Comparison of ENCODE assay signal across 13 mouse cellular contexts in genomic region chr6:143288491-143289130, GRCm38 (mm10).
A peak's percentile ranks its signal among the peaks of the same experiment; 100 is the strongest.
DNase-seq lines count a peak whose midpoint lies in the region; ATAC-seq lines count a peak whose summit lies in the region.
"Had no signal": no experiment of that assay in that cellular context is flagged by ENCODE, and none has a peak within 500 bp of the region (broad histone marks: within the 10 kb centered on the region; RNA-seq: fewer than 3 reads in every experiment).

No protein-coding gene starts in this region.

- no peaks in the 10 kb centered on the region for H3K36me3 ChIP-seq in hindbrain, embryonic 10.5 days
- H3K36me3 ChIP-seq in hindbrain, embryonic 14.5 days (replicated peaks; ENCODE audit: control insufficient read depth, insufficient read depth), result no peaks in the 10 kb centered on the region
- H3K36me3 ChIP-seq in limb, embryonic 10.5 days, result no peaks in the 10 kb centered on the region
- H3K36me3 ChIP-seq: hindbrain, embryonic 15.5 days; liver, embryonic 12.5 days had no signal

- peak overlapping the region; percentile 23; the same call in 1 of the 2 replicates for H3K27ac ChIP-seq in hindbrain, embryonic 10.5 days
- no peak overlapping the region for H3K27ac ChIP-seq in hindbrain, embryonic 14.5 days
- H3K27ac ChIP-seq in limb, embryonic 10.5 days, result no peak overlapping the region
- H3K27ac ChIP-seq: hindbrain, embryonic 15.5 days; liver, embryonic 12.5 days had no signal

- DNase-seq in hindbrain, embryonic 10.5 days (ENCODE audit: low spot score), result peak; percentile 5
- no peak for DNase-seq in hindbrain, embryonic 14.5 days (ENCODE audit: low spot score)
- peak; percentile 71 to 73 for DNase-seq in frontal cortex, adult 2 months (ENCODE audit: extremely low spot score in 1 of 2, low spot score in 1 of 2)
- DNase-seq in layer of hippocampus, postnatal 36 days, result peak; percentile 26 to 49
- peak; percentile 48 for DNase-seq in right cerebral cortex, postnatal 25 days
- no peak for DNase-seq in urinary bladder, postnatal 25 days (ENCODE audit: low spot score)
- DNase-seq in limb, embryonic 10.5 days (ENCODE audit: low spot score), result no peak
- DNase-seq in kidney, postnatal 4 days, result no peak
- DNase-seq: kidney, postnatal 10 days had no signal

- H3K27me3 ChIP-seq in hindbrain, embryonic 10.5 days (ENCODE audit: insufficient read depth, poor library complexity, severe bottlenecking), result no peaks in the 10 kb centered on the region
- H3K27me3 ChIP-seq in hindbrain, embryonic 14.5 days (ENCODE audit: control insufficient read depth, insufficient read depth, low read length), result no peaks in the 10 kb centered on the region
- no peaks in the 10 kb centered on the region for H3K27me3 ChIP-seq in limb, embryonic 10.5 days (ENCODE audit: low read depth, poor library complexity, severe bottlenecking)
- H3K27me3 ChIP-seq: hindbrain, embryonic 15.5 days; liver, embryonic 12.5 days had no signal

- H3K9me3 ChIP-seq in hindbrain, embryonic 10.5 days, result no peaks in the 10 kb centered on the region
- no peaks in the 10 kb centered on the region for H3K9me3 ChIP-seq in hindbrain, embryonic 14.5 days (ENCODE audit: control insufficient read depth, low read length)
- H3K9me3 ChIP-seq in limb, embryonic 10.5 days (replicated peaks), result no peaks in the 10 kb centered on the region
- H3K9me3 ChIP-seq: hindbrain, embryonic 15.5 days; liver, embryonic 12.5 days had no signal

- WGBS in hindbrain, embryonic 10.5 days, result 81% methylated on average over 19 of the region's 19 CpGs
- WGBS in hindbrain, embryonic 14.5 days, result 71% methylated on average over 19 of the region's 19 CpGs
- WGBS in limb, embryonic 10.5 days, result 91% methylated on average over 19 of the region's 19 CpGs

- H3K4me2 ChIP-seq in hindbrain, embryonic 14.5 days (replicated peaks), result no peak overlapping the region
- H3K4me2 ChIP-seq: heart, embryonic 11.5 days; hindbrain, embryonic 15.5 days; liver, embryonic 12.5 days had no signal

- H3K4me1 ChIP-seq in hindbrain, embryonic 10.5 days (replicated peaks), result peaks cover 8% of the 10 kb centered on the region
- no peaks in the 10 kb centered on the region for H3K4me1 ChIP-seq in hindbrain, embryonic 14.5 days (replicated peaks; ENCODE audit: control insufficient read depth, insufficient read depth, low read length)
- peaks cover 8% of the 10 kb centered on the region; the same call in 1 of the 2 replicates for H3K4me1 ChIP-seq in limb, embryonic 10.5 days
- H3K4me1 ChIP-seq: hindbrain, embryonic 15.5 days; liver, embryonic 12.5 days had no signal

- no peak overlapping the region for H3K4me3 ChIP-seq in hindbrain, embryonic 10.5 days
- H3K4me3 ChIP-seq in hindbrain, embryonic 14.5 days (replicated peaks; ENCODE audit: low read length), result no peak overlapping the region
- H3K4me3 ChIP-seq in limb, embryonic 10.5 days, result no peak overlapping the region
- H3K4me3 ChIP-seq: hindbrain, embryonic 15.5 days; liver, embryonic 12.5 days had no signal

- no peak overlapping the region for H3K9ac ChIP-seq in hindbrain, embryonic 14.5 days
- H3K9ac ChIP-seq: hindbrain, embryonic 15.5 days; liver, embryonic 12.5 days had no signal

- no peak for ATAC-seq in hindbrain, embryonic 14.5 days (ENCODE audit: low FRiP score)
- ATAC-seq: CD4-positive, CD25-positive, alpha-beta regulatory T cell, adult 4 months; liver, embryonic 12.5 days had no signal

Comparison
In these comparisons a context has a peak if more than half of its experiments do, and no peak if none do; other contexts are left out.
1. DNase-seq: peak in hindbrain, embryonic 10.5 days (single experiment), frontal cortex, adult 2 months (2 of 2), layer of hippocampus, postnatal 36 days (2 of 2) and right cerebral cortex, postnatal 25 days (single experiment); none in hindbrain, embryonic 14.5 days (single experiment), urinary bladder, postnatal 25 days (single experiment), limb, embryonic 10.5 days (single experiment) and kidney, postnatal 4 days (0 of 2).